Mouse (Mus musculus) ovary, postnatal 14 days (tissue): Measurements from ENCODE around the gene Tm9sf3.

ENCODE experiments used
- DNase-seq: peaks from one replicate; pipeline ENCODE4 v3.0.0; 2022; ENCODE audit warnings: low spot score

The Tm9sf3 gene

GRCm38 (mm10) chr19:41176881-41177280, 86.9 kb downstream of the Tm9sf3 start:
- DNase-seq: no peak

DNA sequence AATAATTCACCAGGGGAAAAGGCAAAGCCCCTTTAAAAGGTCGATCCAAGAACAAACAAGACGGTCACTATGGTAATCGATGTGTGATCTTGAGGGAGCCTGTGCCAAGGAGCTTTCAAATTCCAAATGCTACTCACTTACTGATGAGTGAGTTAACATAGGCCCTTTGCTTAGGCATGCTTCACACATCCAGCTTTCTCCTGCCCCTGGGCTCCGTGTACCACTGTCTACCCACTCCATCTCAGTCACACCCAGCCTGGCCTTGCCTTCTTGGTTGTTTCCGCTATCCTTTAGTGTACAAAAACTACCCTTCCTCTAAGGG, 97.9 kb downstream of the Tm9sf3 start:
- DNase-seq: no peak

DNA sequence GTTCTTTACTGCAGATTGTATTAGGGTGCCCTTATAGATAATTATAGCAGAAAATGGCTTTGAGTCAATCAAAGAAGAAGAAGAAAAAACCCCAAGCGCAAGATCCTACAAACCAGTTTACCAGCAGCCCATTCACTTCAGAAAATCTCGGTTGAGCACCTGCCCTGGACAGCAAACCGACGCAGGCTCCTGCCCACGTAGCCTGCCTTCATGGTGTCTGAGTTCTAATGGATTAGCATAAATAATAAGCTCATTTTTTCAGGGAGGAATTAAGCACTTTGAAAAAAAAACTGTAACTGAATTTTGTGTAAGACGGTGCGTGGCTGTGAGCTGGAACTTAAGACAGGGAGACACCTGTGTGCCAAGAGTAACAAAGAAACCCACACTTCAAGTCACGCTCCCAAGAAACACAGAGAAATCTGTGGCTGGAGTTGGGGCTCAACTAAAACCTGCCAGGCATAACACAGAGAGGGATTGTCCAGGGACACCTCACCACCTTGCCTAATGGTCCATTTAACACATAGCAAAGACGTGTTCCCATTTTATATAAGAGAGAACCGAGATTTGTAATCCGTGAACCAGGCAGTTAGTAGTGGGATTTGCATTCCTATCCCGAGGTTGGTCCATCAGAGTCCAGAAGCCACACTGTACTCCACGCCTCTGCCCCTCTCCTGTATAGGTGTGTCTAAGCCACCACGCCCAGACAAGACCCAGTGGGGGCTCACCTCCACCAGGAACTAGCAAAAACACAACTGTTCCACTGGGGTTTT, 98.5 kb downstream of the Tm9sf3 start:
- no peak for DNase-seq

DNA sequence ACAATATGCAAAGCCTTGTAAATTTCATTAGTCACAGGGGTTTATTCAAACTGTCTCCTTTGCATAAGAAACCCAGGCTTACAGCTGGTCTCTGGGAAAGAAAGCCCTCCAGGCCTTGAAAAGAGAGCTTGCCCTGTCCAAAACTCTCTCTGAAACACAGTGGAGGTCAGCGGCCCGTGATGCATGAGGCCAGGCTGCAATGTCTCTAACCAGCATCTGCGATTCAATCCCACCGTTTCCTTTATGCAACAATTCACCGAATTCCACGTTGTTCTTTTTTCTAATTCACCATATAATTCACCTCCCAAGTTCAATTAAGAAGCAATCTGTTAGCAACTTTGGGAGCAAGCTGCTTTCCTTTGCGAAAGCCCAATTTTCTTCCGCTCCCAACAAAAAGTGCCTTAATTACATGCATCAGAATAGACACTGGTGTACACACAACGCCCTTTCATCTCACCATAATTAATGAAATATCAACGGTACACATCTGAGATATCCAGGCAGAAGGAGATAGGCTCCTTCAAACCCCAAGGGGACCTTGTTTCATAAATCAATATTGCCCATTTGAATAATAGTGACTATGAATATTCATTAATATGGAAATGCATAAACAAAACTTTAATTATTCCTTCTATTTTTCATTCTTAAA, 99.2 kb downstream of the Tm9sf3 start:
- DNase-seq: no peak
